Mouse (Mus musculus): ENCODE measurements around the gene Tmcc3.

DNA sequence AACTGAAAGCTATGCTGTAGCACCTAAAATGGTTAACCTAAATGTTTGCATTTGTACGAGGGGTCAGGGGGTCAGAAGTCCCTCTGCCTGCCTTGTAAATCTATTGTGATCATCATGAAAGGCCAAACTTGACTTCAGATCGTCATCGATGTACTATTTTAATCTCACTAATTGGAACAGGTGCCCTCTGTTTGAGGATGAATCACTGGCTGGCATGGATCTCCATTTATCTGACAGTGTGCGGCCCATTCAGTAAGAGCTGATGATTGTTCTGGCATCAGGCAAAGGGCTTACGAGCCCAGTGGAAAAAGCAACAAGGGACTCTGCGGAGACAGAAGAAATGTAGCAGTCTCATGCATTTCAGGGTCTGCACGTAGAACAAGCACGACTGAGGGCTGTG lies 215.1 kb downstream of the Tmcc3 start:
- TF ChIP-seq CTCF (IDR thresholded peaks at IDR 0.05; ENCODE audit: low read depth), result no peak
- no peak for TF ChIP-seq EP300 (IDR thresholded peaks at IDR 0.05; ENCODE audit: low read depth)

Data from heart, postnatal 0 days (tissue).